Mouse (Mus musculus) cerebellum, postnatal 14 days (tissue): ENCODE measurements around the gene Gm17490.
A peak's percentile ranks its signal among the peaks of the same experiment; 100 is the strongest.

Experiments
- DNase-seq, 2 experiments: peaks; one replicate each; pipeline ENCODE4 v3.0.0; 2021; ENCODE audit warnings: mixed read lengths in 2 of 2

Gene Gm17490

DNA sequence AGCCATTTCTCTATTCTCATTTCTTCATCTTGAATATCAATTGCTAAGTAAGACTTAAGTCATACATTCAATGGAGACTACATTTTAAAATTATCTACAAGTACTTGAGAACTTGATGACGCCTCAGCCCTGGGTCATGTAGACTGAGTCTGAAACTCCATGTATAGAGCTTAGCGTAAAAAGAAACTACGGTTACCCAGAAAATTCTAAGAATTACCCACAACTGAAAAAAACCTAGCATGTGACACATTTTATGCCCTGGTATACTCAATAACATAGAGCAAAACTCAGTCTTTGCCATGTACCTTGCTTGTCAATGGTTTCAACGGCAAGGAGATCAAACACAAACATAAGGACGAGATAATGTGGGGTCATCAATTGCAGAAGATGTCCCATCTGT, at the start of gene Gm17490:
Gene Gm17490 (minus strand): TSS at position 375 of the 400 bp plus-strand sequence.
- no peak for DNase-seq

DNA sequence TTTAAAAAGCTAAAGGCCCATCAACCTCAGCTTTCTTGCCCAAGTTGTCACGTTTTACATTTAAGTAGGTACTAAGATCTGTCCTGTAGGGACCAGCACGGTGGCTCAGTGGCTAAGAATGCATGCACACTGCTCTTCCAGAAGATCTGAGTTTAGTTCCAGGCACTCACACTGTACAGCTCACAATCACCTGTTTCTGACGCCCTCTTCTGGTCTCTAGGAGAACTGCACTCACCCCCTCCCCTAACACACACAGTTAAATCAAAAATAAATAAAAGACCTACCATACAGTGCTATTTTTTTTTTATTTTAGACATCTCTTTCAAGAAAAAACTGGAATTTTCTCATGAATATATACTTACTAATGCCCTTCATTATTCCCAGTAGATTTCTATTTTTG, 46.1 kb upstream of the Gm17490 start:
- DNase-seq = no peak

DNA sequence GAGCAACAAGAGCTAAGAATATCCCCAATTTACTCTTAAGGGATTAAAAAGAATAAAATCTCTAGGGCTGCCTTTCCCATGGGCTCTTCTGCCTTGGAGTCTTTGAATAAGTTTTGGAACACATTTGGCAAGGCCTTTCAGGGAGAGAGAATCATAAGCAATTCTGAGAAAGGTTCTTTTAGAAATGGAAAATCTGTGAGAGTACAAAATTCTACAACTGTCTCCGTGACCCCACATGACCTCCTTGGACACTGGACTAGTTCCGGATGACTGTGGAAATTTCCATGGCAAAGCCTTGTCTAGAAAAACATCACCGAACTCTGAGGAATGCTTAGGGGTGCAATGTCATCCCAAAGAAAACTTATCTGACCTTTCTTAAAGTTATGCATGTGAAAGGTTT, 39.3 kb upstream of the Gm17490 start:
- no peak for DNase-seq

DNA sequence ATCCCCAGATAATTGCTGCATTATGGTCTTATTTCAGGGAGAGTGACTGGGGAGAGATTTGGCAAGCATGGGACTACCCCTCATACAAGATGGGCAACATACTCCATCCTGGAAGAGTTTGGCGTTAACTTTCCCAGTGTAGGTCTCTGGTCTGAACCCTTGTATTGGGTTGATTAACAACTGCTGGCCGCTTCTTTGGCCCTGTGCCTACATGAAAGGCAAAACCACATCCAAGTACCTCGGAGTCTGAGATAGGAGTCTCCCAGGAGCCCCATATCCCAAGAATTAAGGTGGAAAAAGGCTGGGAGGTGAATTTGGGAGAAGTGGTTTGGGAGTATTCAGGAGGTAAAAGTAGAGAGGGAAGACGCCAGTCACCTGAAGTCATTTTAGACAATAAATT, 38.7 kb upstream of the Gm17490 start:
- DNase-seq = peak in 1 of 2 experiments; percentile 10

DNA sequence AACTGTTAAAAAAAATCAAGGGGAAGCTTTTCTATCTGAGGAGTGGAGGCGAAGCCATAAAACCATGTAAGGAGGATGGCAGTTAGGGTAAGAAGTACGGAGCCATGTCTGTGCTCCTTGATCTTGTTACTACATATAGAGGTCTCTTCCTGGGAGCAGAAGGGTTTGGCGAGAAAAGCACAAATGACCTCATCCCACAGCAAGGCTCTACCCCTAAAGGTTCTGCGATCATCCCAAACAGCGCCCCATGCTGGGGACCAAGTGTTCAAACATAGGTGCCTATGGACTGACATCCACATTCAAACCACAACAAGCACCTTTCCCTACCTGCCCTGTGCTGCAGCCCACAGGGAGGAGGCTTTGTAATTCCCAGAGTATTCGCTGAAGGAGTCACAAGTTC, 38.3 kb upstream of the Gm17490 start:
- peak; percentile 68 to 78 for DNase-seq

DNA sequence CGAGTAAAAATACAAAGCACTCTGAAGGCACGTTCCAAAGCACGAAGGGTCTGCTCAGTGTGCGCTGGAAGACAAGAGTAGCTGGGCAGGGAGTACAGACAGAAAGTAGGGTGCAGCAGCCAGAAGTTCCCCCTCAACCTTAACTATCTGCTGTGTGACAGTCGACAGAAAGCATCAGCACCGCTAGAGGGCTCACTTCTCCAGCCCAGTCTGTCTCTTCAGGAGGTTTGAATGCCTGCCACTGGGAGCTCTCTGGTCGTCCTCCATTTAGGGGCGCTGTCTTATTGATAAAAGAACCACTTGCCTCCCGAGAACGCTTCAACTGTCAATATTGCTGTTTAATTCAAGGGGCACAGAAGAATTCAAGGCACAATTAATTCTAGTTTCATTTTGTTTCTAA, 37.9 kb upstream of the Gm17490 start:
- DNase-seq = peak; percentile 90 to 92

DNA sequence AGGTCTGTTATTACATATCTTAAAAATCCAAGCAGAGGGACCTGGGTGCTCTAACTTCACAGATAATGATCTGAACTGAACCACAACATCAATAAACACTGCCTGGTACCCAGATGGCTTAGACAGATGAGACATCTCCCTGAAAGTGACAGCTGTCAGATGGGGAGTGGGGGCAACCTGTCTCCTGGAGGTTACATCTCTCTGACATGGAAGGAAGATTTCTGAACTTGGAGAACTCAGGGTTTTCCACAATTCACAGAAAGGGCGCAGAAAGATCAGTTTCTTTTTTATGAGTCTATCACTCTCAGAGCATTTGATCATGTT, 36.8 kb upstream of the Gm17490 start:
- DNase-seq = no peak

DNA sequence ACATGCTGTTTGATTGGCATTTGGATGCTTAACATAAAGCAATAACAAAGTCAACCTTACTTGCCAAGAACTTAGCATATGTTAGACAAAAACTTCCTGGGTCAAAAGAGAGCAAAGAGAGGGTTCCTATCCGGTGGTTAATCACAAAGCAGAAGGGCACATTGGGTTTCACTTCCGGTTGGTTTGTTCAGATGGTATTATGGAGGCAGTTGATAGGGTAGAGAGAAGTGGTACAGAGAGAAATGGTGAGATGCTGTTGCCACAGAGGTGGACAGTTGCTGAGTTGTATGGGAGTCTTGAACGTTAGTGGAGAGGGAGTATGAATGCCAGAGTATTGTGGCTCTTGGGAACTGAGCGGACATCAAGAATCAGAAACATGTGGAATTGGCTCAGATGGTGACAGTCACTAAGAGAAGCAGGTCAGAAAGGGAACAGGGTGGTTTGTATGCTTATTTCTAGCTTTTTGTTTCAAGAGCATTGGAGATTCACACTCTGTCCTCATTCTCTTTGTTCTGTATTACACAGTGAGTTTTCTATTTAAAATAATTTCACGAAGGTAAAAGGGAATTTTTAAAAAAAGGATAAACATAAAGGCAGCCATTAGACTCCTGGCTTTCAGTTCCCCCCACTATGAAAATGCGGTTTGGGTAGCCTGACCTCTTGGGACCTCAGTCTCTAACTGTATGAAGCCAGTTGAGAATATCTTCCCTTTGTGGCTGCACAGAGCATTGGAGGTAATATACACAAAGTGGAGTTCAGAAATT, 36.3 kb upstream of the Gm17490 start:
- DNase-seq = no peak

DNA sequence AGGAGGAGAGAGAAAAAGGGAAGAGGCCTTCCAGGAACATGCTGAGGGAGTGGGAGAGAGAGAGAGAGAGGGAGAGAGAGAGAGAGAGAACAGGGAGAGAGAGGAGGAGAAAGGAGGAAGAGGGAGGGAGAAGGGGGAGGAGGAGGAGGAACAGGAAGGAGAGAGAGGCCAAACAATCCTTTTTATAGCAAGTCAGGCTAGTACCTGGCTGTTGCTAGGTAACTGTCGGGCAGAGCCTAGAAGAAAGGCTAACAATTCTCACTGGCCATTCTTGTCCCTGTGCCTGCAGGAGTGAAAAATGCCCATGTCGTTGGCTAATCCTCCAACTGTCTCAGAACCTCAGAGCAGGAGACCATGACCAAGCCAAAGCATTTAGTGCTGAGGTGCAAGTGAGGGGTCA, 33.2 kb upstream of the Gm17490 start:
- no peak for DNase-seq

DNA sequence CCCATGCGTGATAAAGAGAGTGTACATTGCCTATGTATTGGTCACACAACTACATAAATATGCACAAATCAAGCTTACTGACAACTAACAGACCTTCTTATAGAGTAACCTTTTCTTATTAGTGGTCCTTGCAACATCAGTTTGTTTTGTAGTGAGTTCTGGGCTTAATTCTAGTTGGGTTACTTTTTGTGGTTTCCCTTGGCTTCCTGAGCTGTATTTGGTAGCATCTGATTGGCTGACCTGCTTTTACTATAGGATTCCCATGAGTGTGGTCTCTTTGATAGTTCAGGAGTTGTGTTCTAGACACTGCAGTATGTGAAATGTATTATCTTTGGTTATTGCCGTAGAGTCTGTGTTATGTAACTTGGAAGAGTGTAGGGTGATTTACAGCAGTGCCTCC, 31.5 kb upstream of the Gm17490 start:
- no peak for DNase-seq

DNA sequence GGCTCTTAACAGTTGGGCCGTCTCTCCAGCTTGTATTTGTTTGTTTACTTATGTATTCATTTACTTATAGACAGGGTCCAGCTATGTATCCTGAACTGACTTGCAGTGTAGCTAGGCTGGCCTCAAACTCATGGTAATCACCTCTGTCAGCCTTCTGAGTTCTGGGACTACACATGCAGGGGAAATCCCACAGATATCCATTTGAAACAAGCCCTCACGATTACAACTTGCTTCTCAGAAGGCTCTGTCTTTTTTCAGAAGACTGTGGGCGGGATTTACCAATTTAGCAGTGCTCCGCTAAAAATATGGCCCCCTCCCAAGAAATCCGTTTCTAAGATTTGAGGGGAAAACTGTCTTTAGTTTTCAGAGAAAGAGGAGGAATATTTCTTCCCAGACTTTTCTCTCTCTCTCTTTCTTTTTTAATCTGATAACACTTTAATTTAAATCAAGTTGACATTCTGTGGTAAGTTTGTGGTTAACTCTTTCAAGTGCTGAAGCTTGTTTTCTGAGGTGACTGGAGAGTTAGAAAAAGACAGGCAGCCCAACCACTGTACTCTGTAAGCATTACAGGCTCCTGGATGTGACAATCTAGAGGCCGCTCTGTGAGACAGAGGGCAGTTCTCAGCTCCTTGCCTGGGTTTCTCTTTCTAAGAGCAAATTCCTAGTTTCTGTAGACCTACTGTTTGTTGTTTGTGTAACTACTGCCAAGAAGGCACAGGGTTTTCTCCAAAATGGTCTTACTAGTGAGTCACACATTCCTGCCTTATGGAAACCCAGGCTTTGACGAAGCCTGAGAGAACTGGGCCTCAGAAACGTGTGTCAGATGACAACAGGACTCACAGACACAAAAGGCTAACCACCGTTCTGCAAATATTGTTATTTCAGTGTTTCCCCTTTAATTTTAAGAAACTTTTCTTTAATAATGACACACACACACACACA, 29.2 kb upstream of the Gm17490 start:
- DNase-seq = no peak

DNA sequence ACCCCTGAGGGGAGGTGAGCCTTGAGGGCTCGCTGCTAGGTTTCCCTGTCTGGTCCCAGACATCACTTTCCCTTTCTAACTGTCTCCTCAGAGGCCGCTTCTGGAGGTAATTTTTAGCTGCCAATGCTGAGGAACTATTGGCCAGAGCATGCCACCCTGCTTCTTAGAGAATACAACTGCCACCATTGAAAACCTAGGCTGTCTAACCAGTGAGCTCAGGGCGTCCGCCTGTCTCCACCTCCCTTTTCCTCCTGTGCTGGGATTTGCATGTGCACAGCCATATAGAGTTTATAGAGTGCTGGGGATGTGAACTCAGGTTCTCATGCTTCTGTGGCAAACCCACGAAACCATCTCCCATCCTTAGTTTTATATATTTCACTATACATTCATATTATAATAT, 27.7 kb upstream of the Gm17490 start:
- DNase-seq = no peak

DNA sequence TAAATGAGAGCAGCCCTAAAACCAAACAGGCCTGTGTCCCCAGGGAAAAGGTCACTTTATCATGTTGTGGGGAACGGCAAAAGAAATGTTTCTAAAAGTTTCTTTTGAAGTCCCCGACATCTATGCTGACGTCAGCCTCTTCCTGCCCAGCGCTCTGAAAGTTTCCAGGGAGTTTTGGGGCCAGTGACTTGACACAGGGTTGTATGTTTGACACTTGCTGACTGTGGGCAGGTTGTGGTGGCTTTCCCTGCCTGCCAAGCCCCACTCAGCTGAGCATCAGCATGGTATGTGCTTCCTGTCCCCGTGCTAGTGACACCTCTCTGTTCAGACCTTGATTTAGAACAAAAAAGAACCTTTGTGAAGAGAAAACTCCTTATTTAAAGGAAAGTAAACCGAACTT, 27.3 kb upstream of the Gm17490 start:
- no peak for DNase-seq

DNA sequence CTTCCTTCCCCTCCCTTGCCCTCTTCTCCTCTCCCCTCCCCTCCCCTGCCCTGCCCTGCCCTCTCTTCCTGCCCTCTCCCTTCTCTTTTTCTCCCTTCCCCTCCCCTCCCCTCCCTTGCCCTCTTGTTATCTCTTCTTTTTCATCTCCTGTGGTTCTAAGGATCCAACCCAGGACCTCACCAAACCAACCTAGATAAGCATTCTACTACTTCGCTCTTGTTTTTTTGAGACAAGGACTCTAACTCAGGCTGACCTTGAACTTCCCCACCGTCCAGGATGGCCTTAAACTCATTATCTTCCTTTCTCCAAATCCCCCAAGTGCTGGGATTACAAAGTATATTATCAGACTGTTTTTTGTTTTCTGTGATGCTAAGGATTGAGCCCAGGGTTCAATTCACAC, 26.7 kb upstream of the Gm17490 start:
- no peak for DNase-seq

DNA sequence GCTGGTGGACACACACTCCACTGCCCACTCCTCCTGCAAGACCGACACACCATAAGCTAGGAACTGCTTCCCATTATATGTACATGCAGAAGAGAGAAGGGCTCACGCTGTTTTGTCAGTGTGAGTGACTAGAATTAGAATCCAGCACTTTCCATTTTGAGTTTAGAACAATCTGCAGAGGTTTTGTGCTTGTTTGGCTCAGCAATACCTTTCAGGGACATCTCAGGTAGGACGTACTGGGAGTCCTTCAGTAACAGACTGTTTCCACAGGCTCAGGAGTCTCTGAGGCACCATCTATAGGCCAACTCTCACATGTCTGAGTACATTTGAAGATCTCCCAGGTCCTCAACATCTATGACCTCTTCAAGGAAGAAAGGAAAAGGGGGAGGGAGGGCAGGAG, 26.1 kb upstream of the Gm17490 start:
- no peak for DNase-seq

DNA sequence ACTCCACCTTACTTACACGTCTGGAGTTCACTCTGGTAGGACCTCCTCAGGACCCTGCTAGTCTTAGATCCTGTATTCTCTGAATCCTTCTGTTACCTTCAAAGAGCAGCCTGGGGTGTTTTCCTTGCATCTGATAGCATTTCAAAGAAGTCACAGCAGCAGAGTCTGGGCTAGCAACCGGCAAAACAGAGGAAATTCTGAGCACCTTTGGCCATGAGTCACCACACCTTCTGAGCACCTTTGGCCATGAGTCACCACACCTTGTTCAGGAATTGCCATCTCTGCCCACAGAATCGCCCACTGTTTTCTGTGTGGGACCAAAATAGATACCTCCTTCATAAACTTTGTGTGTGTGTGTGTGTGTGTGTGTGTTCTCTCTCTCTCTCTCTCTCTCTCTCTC, 25.4 kb upstream of the Gm17490 start:
- no peak for DNase-seq

DNA sequence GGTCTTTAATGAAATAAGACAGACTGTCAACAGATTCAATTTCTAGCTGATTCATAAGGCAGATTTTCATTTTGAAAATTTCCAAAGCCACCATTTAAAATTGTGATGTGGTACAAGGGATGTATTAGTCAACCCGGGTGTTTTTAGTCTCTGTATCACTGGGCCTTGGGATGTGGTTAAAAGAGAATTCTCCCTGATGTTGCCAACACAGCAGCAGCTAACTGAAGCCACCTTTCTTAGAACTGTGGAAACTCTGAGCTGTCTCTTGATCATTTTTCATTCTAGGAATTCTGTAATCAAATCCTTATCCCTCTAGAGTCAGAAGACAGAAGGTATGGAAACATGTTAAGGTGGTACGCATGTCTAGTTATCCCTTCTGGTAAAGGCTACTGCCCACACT, 19.2 kb upstream of the Gm17490 start:
- DNase-seq = no peak

DNA sequence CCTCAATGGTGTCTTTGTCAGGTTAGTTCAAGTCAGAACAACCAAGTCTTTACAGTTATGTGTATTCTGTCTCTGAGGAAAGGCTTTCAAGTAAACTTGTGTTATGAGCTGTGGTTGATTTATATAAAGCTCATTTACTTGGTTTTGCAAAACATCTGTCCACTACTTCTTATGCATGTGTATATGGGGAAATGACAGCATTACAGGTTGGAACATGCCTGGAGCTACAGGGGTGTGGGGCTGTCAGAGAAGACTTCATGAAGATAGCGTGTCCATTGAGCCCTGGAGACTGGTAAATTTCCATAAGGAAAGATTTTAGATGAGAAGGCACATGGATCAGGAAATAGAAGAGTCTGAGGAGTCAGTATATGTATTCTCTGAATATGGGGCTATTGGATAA, 18.0 kb upstream of the Gm17490 start:
- DNase-seq = no peak

DNA sequence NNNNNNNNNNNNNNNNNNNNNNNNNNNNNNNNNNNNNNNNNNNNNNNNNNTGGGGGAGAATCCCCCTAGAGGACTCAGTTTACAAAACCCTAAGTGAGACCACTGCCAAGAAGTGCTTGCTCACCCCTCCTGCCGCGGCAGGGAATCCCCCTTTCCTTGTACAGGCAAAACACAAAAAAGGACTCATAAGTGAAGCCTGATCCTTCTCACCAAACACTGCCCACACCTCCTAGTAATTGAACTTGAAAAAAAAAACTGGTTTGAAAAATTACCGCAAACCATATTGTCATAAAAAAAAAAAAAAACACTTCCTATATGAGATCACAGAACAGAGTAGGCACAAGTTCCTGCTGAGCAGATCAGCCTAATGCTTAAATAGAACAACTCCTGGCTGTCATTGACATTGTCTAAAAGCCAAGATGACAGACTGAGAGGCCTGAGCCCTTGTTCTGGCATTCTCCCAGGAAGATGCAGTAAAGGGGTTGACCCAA, 16.4 kb upstream of the Gm17490 start, which contains the start of gene Il2ra:
Gene Il2ra (plus strand): TSS at position 357 of the 491 bp plus-strand sequence.
- no peak for DNase-seq

DNA sequence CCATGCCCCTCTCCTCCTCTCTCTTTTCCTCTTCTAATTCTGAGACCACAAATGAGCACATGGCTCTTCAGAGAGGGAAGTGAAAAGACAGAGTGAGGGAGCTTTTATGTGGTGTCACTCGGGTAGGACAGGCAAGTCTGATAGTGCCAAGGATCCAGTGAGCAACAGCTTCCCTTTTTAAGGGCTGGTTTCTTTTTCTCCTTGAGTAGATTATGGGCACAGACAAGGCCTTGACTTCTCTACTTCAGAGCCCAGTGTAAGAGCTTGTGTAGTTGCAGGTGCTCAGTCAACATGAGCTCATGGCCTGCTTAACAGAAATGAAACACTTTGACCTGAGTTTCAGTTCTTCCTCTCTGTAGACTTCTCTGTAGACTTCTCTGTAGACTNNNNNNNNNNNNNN, 11.1 kb upstream of the Gm17490 start:
- DNase-seq = no peak

DNA sequence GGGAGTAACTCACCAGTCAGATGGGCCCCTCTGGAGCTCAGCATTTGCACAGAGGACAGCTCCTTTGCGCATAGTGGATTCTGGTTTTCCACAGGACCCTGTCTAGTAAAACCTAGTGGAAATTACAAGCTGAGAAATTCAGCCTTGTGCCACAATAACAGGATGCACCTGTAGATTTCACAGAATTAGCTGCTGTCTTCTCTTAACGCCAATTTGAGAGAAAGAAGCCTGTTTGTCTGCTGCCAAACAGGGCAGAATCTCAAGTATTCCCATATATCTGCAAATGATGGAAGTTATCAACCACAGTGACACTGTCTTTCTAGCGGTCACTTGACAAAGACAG, 10.0 kb upstream of the Gm17490 start:
- no peak for DNase-seq

DNA sequence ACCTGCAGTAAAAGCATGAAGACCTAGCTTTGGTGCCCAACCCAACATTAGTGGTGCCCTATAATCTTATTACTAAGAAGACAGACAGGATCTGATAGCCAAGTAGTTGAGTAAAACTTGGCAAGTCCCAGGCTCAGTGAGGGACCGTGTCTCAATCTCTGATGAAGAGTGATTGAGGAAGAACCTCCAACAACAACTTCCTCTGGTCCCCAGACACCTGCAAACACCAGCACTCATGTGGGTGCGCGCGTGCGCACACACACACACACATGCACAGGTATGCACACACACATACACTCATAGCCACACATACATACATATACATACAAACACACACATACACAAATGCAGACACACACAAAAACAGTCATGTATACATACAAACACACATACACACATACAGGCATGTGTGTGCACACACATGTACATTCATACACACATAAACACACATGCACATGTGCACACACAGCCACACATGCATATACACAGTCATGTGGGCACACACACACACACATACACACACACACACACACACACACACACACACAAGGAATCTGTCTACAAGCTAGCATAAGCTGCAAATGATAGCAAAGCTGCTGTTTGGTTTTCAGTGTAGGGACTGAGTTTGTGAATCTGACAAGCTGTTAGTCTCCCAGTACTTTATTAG, 9.5 kb upstream of the Gm17490 start:
- no peak for DNase-seq

DNA sequence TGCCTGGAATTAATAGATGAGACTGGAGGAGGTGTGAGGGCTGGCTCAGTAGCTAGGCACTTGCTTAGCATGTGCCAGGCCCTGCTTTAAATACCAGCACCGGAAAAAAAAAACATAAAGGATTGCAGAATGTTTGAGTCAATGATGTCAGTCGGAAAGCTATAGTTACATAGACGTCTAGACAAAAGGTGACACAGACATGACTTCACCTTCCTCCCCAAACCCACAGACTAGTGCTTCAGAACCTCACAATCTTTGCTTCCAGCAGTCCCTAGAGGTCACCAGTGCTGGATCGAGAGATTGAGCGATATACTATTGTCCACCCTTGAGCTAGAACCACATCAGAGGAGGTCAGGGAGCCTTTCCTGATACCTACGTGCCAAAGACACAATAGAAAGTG, 9.0 kb upstream of the Gm17490 start:
- no peak for DNase-seq

DNA sequence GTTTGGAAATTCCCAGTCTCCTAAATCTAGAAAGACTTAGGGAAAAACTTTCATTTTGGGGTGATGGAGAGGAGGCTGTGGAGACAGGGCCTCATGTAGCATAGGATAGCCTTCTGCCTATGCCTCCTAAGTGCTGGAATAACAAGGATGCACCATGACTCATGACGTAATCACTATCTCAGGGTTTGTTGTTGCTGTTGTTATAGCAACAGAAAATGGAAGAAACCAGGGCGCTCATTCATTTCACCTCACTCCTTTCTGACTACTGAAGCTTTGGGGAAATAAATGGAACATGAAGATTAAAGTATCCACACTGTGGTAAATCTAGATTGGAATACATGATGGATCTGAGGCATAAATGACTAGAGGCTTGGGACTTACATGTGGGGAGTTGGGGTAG, 2.3 kb downstream of the Gm17490 start:
- DNase-seq = no peak
